Mouse (Mus musculus): ENCODE data around the gene Pou4f2. TPM values are rescaled to one million over a fixed set of nuclear protein-coding genes. Genes with fewer than 3 reads are reported as not detected.
A peak's percentile ranks its signal among the peaks of the same experiment; 100 is the strongest.

Gene Pou4f2
- polyA plus RNA-seq (2012; rRNA removed) (0.06 TPM in 1 of 2 replicates, not detected in the other), polyA plus RNA-seq (2014; fragmentation: Nextera tagmentation; extraction: Ambion mirVana) (not detected in 2 replicates)

- WGBS (ENCODE audit: insufficient replicate concordance) = 2% methylated on average over 53 of the region's 54 CpGs
- no peaks in the 10 kb centered on the region for H3K36me3 ChIP-seq (replicated peaks; ENCODE audit: control insufficient read depth, insufficient read depth, low read depth)
Measured at GRCm38 (mm10) chr8:78436071-78436651, at the start of gene Pou4f2. Gene Pou4f2, minus strand, starts transcription at chr8:78436645.

GRCm38 (mm10) chr8:78477051-78477829 is 40.8 kb upstream of the Pou4f2 start:
- Histone ChIP-seq H3K9me3 (ENCODE audit: control insufficient read depth, low read length) (no peaks in the 10 kb centered on the region), H3K27me3 (ENCODE audit: control insufficient read depth, insufficient read depth, low read length) (no peaks in the 10 kb centered on the region), H3K4me3 (ENCODE audit: insufficient read depth in 1 of 2, low read depth in 2 of 2, low read length in 2 of 2) (no peak overlapping the region), H3K4me1 (replicated peaks; ENCODE audit: control insufficient read depth in 2 of 2, insufficient read depth in 2 of 2, low read length in 1 of 2) (no peaks in the 10 kb centered on the region), H3K9ac (replicated peaks) (no peak overlapping the region), H3K4me2 (ENCODE audit: low read depth) (no peak overlapping the region), H3K27ac (no peak overlapping the region), H3K36me3 (replicated peaks; ENCODE audit: control insufficient read depth, insufficient read depth, low read depth) (no peaks in the 10 kb centered on the region)
- TF ChIP-seq CTCF (IDR thresholded peaks at IDR 0.05; ENCODE audit: low read depth) = peak; percentile 21; the same call in 1 of the 2 replicates
- TF ChIP-seq EP300 (IDR thresholded peaks at IDR 0.05; ENCODE audit: low read depth) = no peak
- ATAC-seq (ENCODE audit: insufficient read depth) (no peak), DNase-seq (ENCODE audit: low read depth in 3 of 3, low spot score in 3 of 3) (no peak)
- WGBS (ENCODE audit: insufficient replicate concordance) = 36% methylated on average over 6 of the region's 6 CpGs

More at GRCm38 (mm10) chr8:78436071-78436651, at the start of gene Pou4f2:
- DNase-seq (ENCODE audit: low read depth in 3 of 3, low spot score in 3 of 3) = no peak
- no peak within 1 kb of the TSS for H3K9ac ChIP-seq (replicated peaks)
- no peaks in the 10 kb centered on the region for H3K9me3 ChIP-seq (ENCODE audit: control insufficient read depth, low read length)
- no peak within 1 kb of the TSS for H3K4me2 ChIP-seq (ENCODE audit: low read depth)
- H3K27ac ChIP-seq = no peak within 1 kb of the TSS
- no peak within 1 kb of the TSS for H3K4me3 ChIP-seq (ENCODE audit: insufficient read depth in 1 of 2, low read depth in 2 of 2, low read length in 2 of 2)
- no peak for TF ChIP-seq EP300 (IDR thresholded peaks at IDR 0.05; ENCODE audit: low read depth)
- no peak for TF ChIP-seq CTCF (IDR thresholded peaks at IDR 0.05; ENCODE audit: low read depth)
- H3K27me3 ChIP-seq (ENCODE audit: control insufficient read depth, insufficient read depth, low read length) = peaks cover 70% of the 10 kb centered on the region
- ATAC-seq (ENCODE audit: insufficient read depth) = no peak
- H3K4me1 ChIP-seq (replicated peaks; ENCODE audit: control insufficient read depth in 2 of 2, insufficient read depth in 2 of 2, low read length in 1 of 2) = no peaks in the 10 kb centered on the region

DNA sequence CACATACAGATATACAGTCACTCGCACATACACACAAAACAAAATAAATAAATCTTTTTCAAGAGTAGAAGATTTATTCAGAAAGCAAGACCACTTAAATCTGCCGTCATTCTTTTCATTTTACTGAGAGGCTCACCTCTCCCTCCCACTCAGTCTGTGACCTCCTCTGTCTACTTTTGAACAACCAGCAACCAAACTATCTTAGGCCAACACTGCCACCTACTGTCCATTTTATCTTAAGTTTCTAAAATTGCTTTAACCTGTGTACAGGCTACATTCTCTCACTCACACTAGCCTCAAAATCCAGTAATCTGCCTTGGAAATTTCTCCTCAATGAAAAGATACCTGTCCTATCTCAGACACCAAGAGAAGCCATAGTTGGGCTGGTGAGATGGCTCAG is 31.4 kb upstream of the Pou4f2 start:
- Histone ChIP-seq H3K27me3 (ENCODE audit: control insufficient read depth, insufficient read depth, low read length) (no peaks in the 10 kb centered on the region), H3K4me3 (ENCODE audit: insufficient read depth in 1 of 2, low read depth in 2 of 2, low read length in 2 of 2) (no peak overlapping the region), H3K4me1 (replicated peaks; ENCODE audit: control insufficient read depth in 2 of 2, insufficient read depth in 2 of 2, low read length in 1 of 2) (no peaks in the 10 kb centered on the region), H3K9me3 (ENCODE audit: control insufficient read depth, low read length) (no peaks in the 10 kb centered on the region; the same call in 1 of the 2 replicates), H3K27ac (no peak overlapping the region), H3K4me2 (ENCODE audit: low read depth) (no peak overlapping the region), H3K36me3 (replicated peaks; ENCODE audit: control insufficient read depth, insufficient read depth, low read depth) (no peaks in the 10 kb centered on the region), H3K9ac (replicated peaks) (no peak overlapping the region)
- DNase-seq (ENCODE audit: low read depth in 3 of 3, low spot score in 3 of 3) = no peak
- TF ChIP-seq CTCF (IDR thresholded peaks at IDR 0.05; ENCODE audit: low read depth) (no peak), EP300 (IDR thresholded peaks at IDR 0.05; ENCODE audit: low read depth) (no peak)
- 66% methylated on average over 2 of the region's 2 CpGs for WGBS (ENCODE audit: insufficient replicate concordance)
- ATAC-seq (ENCODE audit: insufficient read depth) = no peak

GRCm38 (mm10) chr8:78463941-78464340 is 27.5 kb upstream of the Pou4f2 start:
- H3K9me3 ChIP-seq (ENCODE audit: control insufficient read depth, low read length) = no peaks in the 10 kb centered on the region; the same call in 1 of the 2 replicates
- H3K4me2 ChIP-seq (ENCODE audit: low read depth) = no peak overlapping the region
- H3K4me1 ChIP-seq (replicated peaks; ENCODE audit: control insufficient read depth in 2 of 2, insufficient read depth in 2 of 2, low read length in 1 of 2) = no peaks in the 10 kb centered on the region
- no peaks in the 10 kb centered on the region for H3K27me3 ChIP-seq (ENCODE audit: control insufficient read depth, insufficient read depth, low read length)
- no peaks in the 10 kb centered on the region for H3K36me3 ChIP-seq (replicated peaks; ENCODE audit: control insufficient read depth, insufficient read depth, low read depth)
- ATAC-seq (ENCODE audit: insufficient read depth) (no peak), DNase-seq (ENCODE audit: low read depth in 3 of 3, low spot score in 3 of 3) (no peak)
- no peak overlapping the region for H3K27ac ChIP-seq
- WGBS (ENCODE audit: insufficient replicate concordance) = 71% methylated on average over 2 of the region's 2 CpGs
- H3K9ac ChIP-seq (replicated peaks) = no peak overlapping the region
- H3K4me3 ChIP-seq (ENCODE audit: insufficient read depth in 1 of 2, low read depth in 2 of 2, low read length in 2 of 2) = no peak overlapping the region
- no peak for TF ChIP-seq CTCF (IDR thresholded peaks at IDR 0.05; ENCODE audit: low read depth)
- no peak for TF ChIP-seq EP300 (IDR thresholded peaks at IDR 0.05; ENCODE audit: low read depth)

- H3K4me1 ChIP-seq (replicated peaks; ENCODE audit: control insufficient read depth in 2 of 2, insufficient read depth in 2 of 2, low read length in 1 of 2) = no peaks in the 10 kb centered on the region
- H3K4me3 ChIP-seq (ENCODE audit: insufficient read depth in 1 of 2, low read depth in 2 of 2, low read length in 2 of 2) = no peak overlapping the region
- H3K27me3 ChIP-seq (ENCODE audit: control insufficient read depth, insufficient read depth, low read length) = no peaks in the 10 kb centered on the region
- 38% methylated on average over 3 of the region's 3 CpGs for WGBS (ENCODE audit: insufficient replicate concordance)
- no peak overlapping the region for H3K27ac ChIP-seq
- H3K9me3 ChIP-seq (ENCODE audit: control insufficient read depth, low read length) = no peaks in the 10 kb centered on the region
- no peak overlapping the region for H3K9ac ChIP-seq (replicated peaks)
- no peak for DNase-seq (ENCODE audit: low read depth in 3 of 3, low spot score in 3 of 3)
- no peak for TF ChIP-seq EP300 (IDR thresholded peaks at IDR 0.05; ENCODE audit: low read depth)
- no peak for TF ChIP-seq CTCF (IDR thresholded peaks at IDR 0.05; ENCODE audit: low read depth)
- ATAC-seq (ENCODE audit: insufficient read depth) = no peak
- H3K36me3 ChIP-seq (replicated peaks; ENCODE audit: control insufficient read depth, insufficient read depth, low read depth) = no peaks in the 10 kb centered on the region
- H3K4me2 ChIP-seq (ENCODE audit: low read depth) = no peak overlapping the region
Measured at GRCm38 (mm10) chr8:78456441-78456840, 20.0 kb upstream of the Pou4f2 start.

Measured in liver, embryonic 14.5 days (tissue).